Mouse (Mus musculus): ENCODE data around the gene Lhx5.

- TF ChIP-seq POLR2A (IDR thresholded peaks at IDR 0.05; ENCODE audit: low read depth, low read length) (no peak), CTCF (IDR thresholded peaks at IDR 0.05; ENCODE audit: extremely low read depth, insufficient read depth, insufficient read length, insufficient replicate concordance) (no peak)
Observed at GRCm38 (mm10) chr5:120425711-120426110, 5.8 kb upstream of the Lhx5 start.

All from spleen, adult 2 months (tissue).